Mouse (Mus musculus) erythroblast, embryonic 14.5 days (primary cell): ENCODE data around the gene Iqsec1.

Source experiments
- GATA1 ChIP-seq: IDR thresholded peaks from 2 replicates; pipeline ENCODE4 v1.6.1; 2012; ENCODE audit warnings: low read length, inconsistent platforms, mixed read lengths
- TAL1 ChIP-seq: IDR thresholded peaks from 3 replicates; pipeline ENCODE4 v1.6.1; 2012; ENCODE audit warnings: low read length, inconsistent platforms, mixed read lengths

GRCm38 (mm10) chr6:90749414-90749937, 239.0 kb downstream of the Iqsec1 start:
- TF ChIP-seq GATA1 (no peak), TAL1 (no peak)
